10 mouse cellular contexts compared by ENCODE assay signal in genomic region chr4:150825531-150825930, GRCm38 (mm10). TPM values are rescaled to one million over a fixed set of nuclear protein-coding genes. Genes with fewer than 3 reads are reported as not detected.
DNase-seq lines count a peak whose midpoint lies in the region; ATAC-seq lines count a peak whose summit lies in the region.
"Had no signal": no experiment of that assay in that cellular context is flagged by ENCODE, and none has a peak within 500 bp of the region (broad histone marks: within the 10 kb centered on the region; RNA-seq: fewer than 3 reads in every experiment).

No protein-coding gene starts in this region.

- no peak overlapping the region for H3K4me3 ChIP-seq in heart, embryonic 15.5 days
- H3K4me3 ChIP-seq in embryonic facial prominence, embryonic 14.5 days (ENCODE audit: low read depth, low read length), result no peak overlapping the region
- H3K4me3 ChIP-seq: liver, embryonic 13.5 days had no signal

- no peak overlapping the region for H3K4me2 ChIP-seq in heart, embryonic 15.5 days
- 0 out of 2 replicates have a peak overlapping the region, but pooled peaks have one; percentile 0 for H3K4me2 ChIP-seq in embryonic facial prominence, embryonic 14.5 days (ENCODE audit: low read depth, low read length)
- H3K4me2 ChIP-seq: liver, embryonic 13.5 days had no signal

- no peaks in the 10 kb centered on the region for H3K9me3 ChIP-seq in heart, embryonic 15.5 days (replicated peaks)
- no peaks in the 10 kb centered on the region for H3K9me3 ChIP-seq in embryonic facial prominence, embryonic 14.5 days (ENCODE audit: control insufficient read depth, low read length)
- H3K9me3 ChIP-seq: liver, embryonic 13.5 days had no signal

- DNase-seq in heart, postnatal 14 days, result no peak
- peak; percentile 89 for DNase-seq in embryonic facial prominence, embryonic 14.5 days (ENCODE audit: low spot score)
- peak; percentile 71 to 87 for DNase-seq in kidney, postnatal 25 days
- DNase-seq in mesoderm, embryonic 11.5 days (ENCODE audit: low read depth, low spot score), result peak; percentile 37
- no peak for DNase-seq in B cell, adult 2 months
- no peak for DNase-seq in gastrocnemius, adult 18-20 months (ENCODE audit: low spot score)
- DNase-seq: adrenal gland, adult 8-10 months; liver, embryonic 13.5 days had no signal

- no peak overlapping the region for H3K9ac ChIP-seq in heart, embryonic 15.5 days
- no peak overlapping the region for H3K9ac ChIP-seq in embryonic facial prominence, embryonic 14.5 days (ENCODE audit: low read depth, low read length)
- H3K9ac ChIP-seq: liver, embryonic 13.5 days had no signal

- H3K36me3 ChIP-seq in heart, embryonic 15.5 days, result no peaks in the 10 kb centered on the region
- no peaks in the 10 kb centered on the region for H3K36me3 ChIP-seq in embryonic facial prominence, embryonic 14.5 days (ENCODE audit: control insufficient read depth, insufficient read depth, low read length)
- H3K36me3 ChIP-seq: liver, embryonic 13.5 days had no signal

- intact Hi-C loops in heart, postnatal 14 days (cut with DNase I), result no loop called here

- peaks cover 23% of the 10 kb centered on the region for H3K4me1 ChIP-seq in heart, embryonic 15.5 days (replicated peaks)
- H3K4me1 ChIP-seq in embryonic facial prominence, embryonic 14.5 days (ENCODE audit: control insufficient read depth, insufficient read depth, low read length), result peaks cover 30% of the 10 kb centered on the region

- WGBS in heart, embryonic 15.5 days, result 42% methylated on average over 7 of the region's 7 CpGs
- WGBS in embryonic facial prominence, embryonic 14.5 days, result 42% methylated on average over 7 of the region's 7 CpGs

- H3K27ac ChIP-seq in heart, embryonic 15.5 days, result 0 out of 2 replicates have a peak overlapping the region, but pooled peaks have one; percentile 36
- H3K27ac ChIP-seq in embryonic facial prominence, embryonic 14.5 days (replicated peaks; ENCODE audit: low read depth, low read length), result peak overlapping the region; percentile 76
- H3K27ac ChIP-seq: liver, embryonic 13.5 days had no signal

- no peak for ATAC-seq in heart, embryonic 15.5 days (replicated peaks; ENCODE audit: insufficient number of reproducible peaks, insufficient read depth, low FRiP score, low read depth)
- ATAC-seq in embryonic facial prominence, embryonic 14.5 days (ENCODE audit: low read depth), result peak; percentile 85
- no peak for ATAC-seq in granulocyte monocyte progenitor cell, adult 5-6 weeks (replicated peaks; ENCODE audit: poor library complexity, severe bottlenecking)

- 0 out of 2 replicates have a peak, but pooled peaks cover 2% of the 10 kb centered on the region for H3K27me3 ChIP-seq in heart, embryonic 15.5 days
- H3K27me3 ChIP-seq in embryonic facial prominence, embryonic 14.5 days (replicated peaks; ENCODE audit: control insufficient read depth, insufficient read depth, low read length), result no peaks in the 10 kb centered on the region
- H3K27me3 ChIP-seq: liver, embryonic 13.5 days had no signal

RNA-seq across cellular contexts. Expression of gene Errfi1, which starts 28.2 kb away (rescaled TPM):
- polyA plus RNA-seq in heart, embryonic 15.5 days (2015; fragmentation: Nextera tagmentation; extraction: Ambion mirVana), result 10.7 and 15.3 TPM in 2 replicates
- total RNA-seq in heart, postnatal 14 days (2021), result 10 to 100 TPM; 38.4 to 44.5 TPM
- 25.5 and 26.7 TPM in 2 replicates for polyA plus RNA-seq in embryonic facial prominence, embryonic 14.5 days (2014; fragmentation: Nextera tagmentation; extraction: Ambion mirVana)
- total RNA-seq in granulocyte monocyte progenitor cell, adult 5-6 weeks (2014; fragmentation: Nextera tagmentation), result 0.84 TPM in 1 of 2 replicates, not detected in the other
- total RNA-seq in granulocyte monocyte progenitor cell, adult 5-6 weeks (2017), result 0.52 and 1.2 TPM in 2 replicates
- total RNA-seq in gastrocnemius, adult 18-20 months (2021), result 10 to 100 TPM; 24.9 to 35.9 TPM

Comparison
In these comparisons a context has a peak if more than half of its experiments do, and no peak if none do; other contexts are left out.
1. DNase-seq: peak in embryonic facial prominence, embryonic 14.5 days (single experiment), kidney, postnatal 25 days (2 of 2) and mesoderm, embryonic 11.5 days (single experiment); none in heart, postnatal 14 days (0 of 2), B cell, adult 2 months (0 of 2) and gastrocnemius, adult 18-20 months (single experiment).
2. RNA of gene Errfi1, which starts 28.2 kb away (total RNA-seq): 38.4 to 44.5 TPM in heart, postnatal 14 days and 24.9 to 35.9 TPM in gastrocnemius, adult 18-20 months; 0.52 to 1.2 TPM in granulocyte monocyte progenitor cell, adult 5-6 weeks; every median in the first group is over 10 times any median in the second.